Mouse (Mus musculus) lung, adult 2 months (tissue): Measurements from ENCODE around the gene Slfn14.

Source experiments
- CTCF ChIP-seq: fragments of 200-500 bp; IDR thresholded peaks from 2 replicates; pipeline ENCODE4 v1.5.1; 2011; ENCODE audit warnings: mild to moderate bottlenecking, low read length, control low read depth; ENCODE audit not compliant: insufficient read depth
- POLR2A ChIP-seq: fragments of 200-500 bp; IDR thresholded peaks from 2 replicates; pipeline ENCODE4 v1.6.1; 2011; ENCODE audit warnings: low read depth, mild to moderate bottlenecking, control low read depth, low read length, borderline replicate concordance; ENCODE audit errors: extremely low read depth

GRCm38 (mm10) chr11:83239811-83240210, 46.7 kb downstream of the Slfn14 start:
- no peak for TF ChIP-seq POLR2A
- no peak for TF ChIP-seq CTCF
